Mouse (Mus musculus) hematopoietic multipotent progenitor cell, adult 10-12 weeks (in vitro differentiated cells): ENCODE measurements around the gene Foxo6. TPM values are rescaled to one million over a fixed set of nuclear protein-coding genes. Genes with fewer than 3 reads are reported as not detected.

Experiments
- polyA plus RNA-seq: library from polyadenylated mRNA; stranded (reverse); fragments of >175 nt; gene quantifications from 2 replicates; pipeline ENCODE4 v1.2.3, GENCODE M21; 2012; ENCODE audit warnings: low replicate concordance

Foxo6 gene
- 0.04 TPM in 1 of 2 replicates, not detected in the other for polyA plus RNA-seq

GRCm38 (mm10) chr4:120287290-120288111, at the start of gene Foxo6:
Gene Foxo6, minus strand, starts transcription at chr4:120287349.

Other genes with a start within 250 kb of the Foxo6 start
- gene AL607142.1, start 222.4 kb downstream of the Foxo6 start, polyA plus RNA-seq = not detected in 2 replicates
- gene Edn2, start 126.1 kb downstream of the Foxo6 start, polyA plus RNA-seq = not detected in 2 replicates
- 10.8 and 32.8 TPM in 2 replicates for gene Scmh1, start 117.9 kb upstream of the Foxo6 start, polyA plus RNA-seq
- gene Slfnl1, start 244.9 kb upstream of the Foxo6 start, polyA plus RNA-seq = 0.08 and 0.12 TPM in 2 replicates